Mouse (Mus musculus) left cerebral cortex, adult 18-20 months (tissue): Measurements from ENCODE around the gene Lag3. TPM values are rescaled to one million over a fixed set of nuclear protein-coding genes. Genes with fewer than 3 reads are reported as not detected.
"Not testable (repeated sequence)": the region's sequence is repeated elsewhere in the genome, so short reads cannot be mapped to it uniquely, and the experiment has no call there.

Experiments
- DNase-seq, 2 experiments: peaks; one replicate each; pipeline ENCODE4 v3.0.0; 2021 to 2022; ENCODE audit warnings: low spot score in 2 of 2, mixed read lengths in 1 of 2
- total RNA-seq, 2 experiments: library from RNA; stranded (reverse); gene quantifications; 2 replicates each; pipeline ENCODE4 v1.2.3; 2021

The Lag3 gene
- total RNA-seq, 2 experiments from 2014 or later: 2.6 to 3.2 TPM

GRCm38 (mm10) chr6:124901851-124902250 is 9.7 kb downstream of the Lag3 start:
- DNase-seq: no peak

- no peak for DNase-seq
Observed at GRCm38 (mm10) chr6:124900801-124901480, 10.6 kb downstream of the Lag3 start.

- DNase-seq: no peak
Observed at GRCm38 (mm10) chr6:124900056-124900800, 11.3 kb downstream of the Lag3 start.

- DNase-seq: no peak
Observed at GRCm38 (mm10) chr6:124898359-124898758, 13.1 kb downstream of the Lag3 start.

- not testable (repeated sequence) for DNase-seq
Observed at GRCm38 (mm10) chr6:124894113-124894512, 17.4 kb downstream of the Lag3 start.

GRCm38 (mm10) chr6:124890997-124891396 is 20.5 kb downstream of the Lag3 start:
- no peak for DNase-seq

GRCm38 (mm10) chr6:124888555-124889125 is 22.9 kb downstream of the Lag3 start:
- DNase-seq: no peak

- no peak for DNase-seq
Observed at GRCm38 (mm10) chr6:124887986-124888385, 23.5 kb downstream of the Lag3 start, which contains the start of gene Cd4. Cd4 (minus strand) TSS chr6:124888221.

GRCm38 (mm10) chr6:124885956-124886381 is 25.5 kb downstream of the Lag3 start:
- no peak for DNase-seq

- DNase-seq: no peak
Observed at GRCm38 (mm10) chr6:124884714-124885500, 26.6 kb downstream of the Lag3 start.

- DNase-seq: no peak
Observed at GRCm38 (mm10) chr6:124883351-124883750, 28.2 kb downstream of the Lag3 start.

GRCm38 (mm10) chr6:124881821-124882220 is 29.7 kb downstream of the Lag3 start:
- no peak for DNase-seq

GRCm38 (mm10) chr6:124879390-124879789 is 32.1 kb downstream of the Lag3 start:
- no peak for DNase-seq

GRCm38 (mm10) chr6:124874348-124874747 is 37.2 kb downstream of the Lag3 start:
- DNase-seq: no peak

GRCm38 (mm10) chr6:124866560-124866959 is 44.9 kb downstream of the Lag3 start:
- DNase-seq: no peak

- no peak for DNase-seq
Observed at GRCm38 (mm10) chr6:124865766-124866362, 45.6 kb downstream of the Lag3 start.

GRCm38 (mm10) chr6:124863658-124864298 is 47.7 kb downstream of the Lag3 start, which contains the start of gene Gpr162:
Gpr162 (minus strand) TSS chr6:124863983.
- peak; percentile 65 to 76 for DNase-seq

GRCm38 (mm10) chr6:124863125-124863657 is 48.3 kb downstream of the Lag3 start:
- DNase-seq: no peak

GRCm38 (mm10) chr6:124862406-124863124 is 48.9 kb downstream of the Lag3 start:
- DNase-seq: peak; percentile 36 to 42
